8 mouse cellular contexts compared by ENCODE assay signal in the genomic region with DNA sequence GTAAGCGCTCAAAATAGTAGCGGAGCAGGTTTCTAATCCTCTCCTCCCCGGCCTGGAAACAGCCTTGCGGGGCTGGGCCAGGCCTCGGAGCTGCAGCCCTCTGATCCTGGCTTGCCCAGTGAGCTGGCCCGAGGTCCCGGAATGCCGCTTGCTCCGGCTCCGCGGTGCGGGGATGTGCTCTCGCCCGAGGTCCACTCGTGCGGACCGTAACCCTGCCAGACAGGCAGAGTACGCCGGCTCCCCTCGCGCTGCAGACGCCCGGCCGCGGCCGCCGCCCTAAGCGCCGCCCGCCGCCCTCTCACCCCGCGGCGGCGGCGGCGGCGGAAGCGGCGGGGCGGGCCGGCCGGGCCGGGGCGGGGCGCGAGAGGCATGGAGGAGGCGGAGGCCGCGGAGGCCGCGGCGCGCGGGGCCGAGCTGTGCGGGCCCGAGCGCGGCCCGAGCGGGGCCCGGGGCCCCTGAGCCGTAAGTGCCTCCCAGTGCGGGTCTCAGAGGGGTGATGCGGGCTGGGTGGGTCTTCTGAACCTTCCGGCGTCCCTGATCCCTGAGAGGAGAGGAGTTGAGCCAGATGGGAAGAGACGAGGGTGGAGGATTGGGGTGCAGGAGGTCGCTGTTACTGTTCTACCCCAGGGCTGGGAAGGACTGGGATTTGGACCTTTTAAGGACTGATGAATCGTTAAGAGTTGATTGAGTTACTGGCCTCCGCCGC. TPM values are rescaled to one million over a fixed set of nuclear protein-coding genes. Genes with fewer than 3 reads are reported as not detected.
A peak's percentile ranks its signal among the peaks of the same experiment; 100 is the strongest.
DNase-seq lines count a peak whose midpoint lies in the region; ATAC-seq and TF ChIP-seq lines count a peak whose summit lies in the region.

No protein-coding gene starts in this region.

- H3K9ac ChIP-seq in heart, adult 2 months (ENCODE audit: low read depth, low read length): peak overlapping the region; percentile 99
- H3K9ac ChIP-seq in liver, embryonic 16.5 days (ENCODE audit: low read depth, low read length): peak overlapping the region; percentile 85
- peak overlapping the region; percentile 92 for H3K9ac ChIP-seq in stomach, embryonic 16.5 days (ENCODE audit: low read length)

- peak; percentile 81 for TF ChIP-seq POLR2A in heart, adult 2 months (IDR thresholded peaks at IDR 0.05; ENCODE audit: insufficient read depth, low read depth, low read length)

- peak; percentile 97 for ATAC-seq in liver, embryonic 16.5 days (ENCODE audit: low read depth)
- peak; percentile 94 for ATAC-seq in stomach, embryonic 16.5 days (ENCODE audit: insufficient read depth, low FRiP score)

- peak overlapping the region; percentile 99 for H3ac ChIP-seq in C2C12 (ENCODE audit: control insufficient read depth, insufficient read length, low read depth)

- intact Hi-C loops in heart, adult 2 months (cut with DNase I): no loop called here

- TF ChIP-seq EP300 in heart, adult 2 months (IDR thresholded peaks at IDR 0.05; ENCODE audit: insufficient read depth, low read depth, low read length): no peak

- peaks cover 36% of the 10 kb centered on the region for H3K79me2 ChIP-seq in C2C12 (ENCODE audit: control insufficient read depth, insufficient read depth)
- H3K79me2 ChIP-seq in heart, adult 2 months (replicated peaks; ENCODE audit: control insufficient read depth, insufficient read depth, low read length): 0 out of 2 replicates have a peak, but pooled peaks cover 2% of the 10 kb centered on the region

- DNase-seq in adrenal gland, adult 8-10 months: peak; percentile 36
- peak; percentile 73 for DNase-seq in embryo, embryonic 9.5 days (ENCODE audit: extremely low spot score)
- peak; percentile 85 to 87 for DNase-seq in heart, adult 2 months
- DNase-seq in kidney, adult 11 months: peak; percentile 49
- DNase-seq in neural tube, embryonic 10.5 days (ENCODE audit: extremely low spot score, low spot score): peak; percentile 77

- H3K27ac ChIP-seq in heart, adult 2 months: peak overlapping the region; percentile 95
- H3K27ac ChIP-seq in liver, embryonic 16.5 days (ENCODE audit: low read length): peak overlapping the region; percentile 74
- H3K27ac ChIP-seq in stomach, embryonic 16.5 days (ENCODE audit: low read length): peak overlapping the region; percentile 87

- peaks cover 33% of the 10 kb centered on the region for H3K36me3 ChIP-seq in C2C12 (ENCODE audit: control insufficient read depth, insufficient read depth)
- H3K36me3 ChIP-seq in heart, adult 2 months (ENCODE audit: control insufficient read depth, insufficient read depth, low read length): no peaks in the 10 kb centered on the region
- no peaks in the 10 kb centered on the region; the same call in 1 of the 2 replicates for H3K36me3 ChIP-seq in liver, embryonic 16.5 days (ENCODE audit: control insufficient read depth, insufficient read depth)
- 0 out of 2 replicates have a peak, but pooled peaks cover 4% of the 10 kb centered on the region for H3K36me3 ChIP-seq in stomach, embryonic 16.5 days (ENCODE audit: control insufficient read depth, insufficient read depth, low read length)

- TF ChIP-seq CTCF in C2C12 (IDR thresholded peaks at IDR 0.05; ENCODE audit: control insufficient read depth, insufficient read depth, insufficient read length): no peak
- TF ChIP-seq CTCF in heart, adult 2 months (IDR thresholded peaks at IDR 0.05): no peak

- peak overlapping the region; percentile 57 for H3K4me3 ChIP-seq in C2C12 (ENCODE audit: insufficient read depth, poor library complexity, severe bottlenecking)
- peak overlapping the region; percentile 87 for H3K4me3 ChIP-seq in heart, adult 2 months
- peak overlapping the region; percentile 79 for H3K4me3 ChIP-seq in liver, embryonic 16.5 days (ENCODE audit: low read depth, low read length)
- H3K4me3 ChIP-seq in stomach, embryonic 16.5 days (replicated peaks; ENCODE audit: low read length): peak overlapping the region; percentile 77

- peaks cover 2% of the 10 kb centered on the region for H3K4me1 ChIP-seq in heart, adult 2 months (ENCODE audit: control insufficient read depth, insufficient read depth, low read length)
- H3K4me1 ChIP-seq in liver, embryonic 16.5 days (ENCODE audit: control insufficient read depth, low read depth, low read length): peaks cover 15% of the 10 kb centered on the region
- peaks cover 13% of the 10 kb centered on the region for H3K4me1 ChIP-seq in stomach, embryonic 16.5 days (ENCODE audit: control insufficient read depth, insufficient read depth, low read length)

- peak overlapping the region; percentile 97 for H3K4me2 ChIP-seq in liver, embryonic 16.5 days (ENCODE audit: low read depth, low read length)
- H3K4me2 ChIP-seq in stomach, embryonic 16.5 days (ENCODE audit: low read depth, low read length): peak overlapping the region; percentile 72

- no peaks in the 10 kb centered on the region for H3K27me3 ChIP-seq in C2C12 (ENCODE audit: control insufficient read depth, insufficient read depth, insufficient read length)
- H3K27me3 ChIP-seq in heart, adult 2 months (ENCODE audit: control insufficient read depth, insufficient read depth, low read length): no peaks in the 10 kb centered on the region
- 0 out of 2 replicates have a peak, but pooled peaks cover under 1% of the 10 kb centered on the region for H3K27me3 ChIP-seq in liver, embryonic 16.5 days (ENCODE audit: control insufficient read depth, insufficient read depth, low read depth, low read length)
- no peaks in the 10 kb centered on the region for H3K27me3 ChIP-seq in stomach, embryonic 16.5 days (ENCODE audit: control insufficient read depth, insufficient read depth, low read length)

- 5% methylated on average over 48 of the region's 73 CpGs for WGBS in heart, adult 2 months
- WGBS in liver, embryonic 16.5 days (ENCODE audit: insufficient replicate concordance): 1% methylated on average over 51 of the region's 73 CpGs
- WGBS in stomach, embryonic 16.5 days: under 1% methylated on average over 73 of the region's 73 CpGs

- H3K9me3 ChIP-seq in liver, embryonic 16.5 days (replicated peaks; ENCODE audit: control insufficient read depth, low read length): no peaks in the 10 kb centered on the region; the same call in 1 of the 2 replicates
- no peaks in the 10 kb centered on the region for H3K9me3 ChIP-seq in stomach, embryonic 16.5 days (replicated peaks; ENCODE audit: control insufficient read depth, low read length)

- H3K79me3 ChIP-seq in C2C12 (ENCODE audit: low read depth): peaks cover 13% of the 10 kb centered on the region

TF ChIP-seq in C2C12, 6 proteins besides CTCF, POLR2A, EP300 and RAD21:
- TF ChIP-seq MAX (IDR thresholded peaks at IDR 0.05) (peak; percentile 65), MYOD1 (IDR thresholded peaks at IDR 0.05; ENCODE audit: control insufficient read depth, insufficient read length, low read depth) (no peak), MYOG (IDR thresholded peaks at IDR 0.05; ENCODE audit: control insufficient read depth, extremely low read depth, insufficient read length) (no peak)
TF ChIP-seq in C2C12: peak in this region for 1.

RNA-seq across cellular contexts. Expression of a gene that starts 0.8 kb away (rescaled TPM):
- 1.4 TPM for polyA plus RNA-seq in C2C12 (2012; fragmentation: generic; extraction: Trizol)
- 10 to 100 TPM in 3 of 4 experiments, 1 to 10 TPM in 1; 8.3 to 14.0 (median 12.1) TPM for total RNA-seq in adrenal gland, adult 8-10 months (2022)
- 1 to 10 TPM; 4.5 to 5.4 TPM for total RNA-seq in heart, adult 2 months (2021)
- polyA plus RNA-seq in heart, adult 2 months (2012; rRNA removed): 2.0 and 2.9 TPM in 2 replicates
- 0.26 and 0.38 TPM in 2 replicates for polyA plus RNA-seq in liver, embryonic 16.5 days (2015; fragmentation: Nextera tagmentation; extraction: Ambion mirVana)
- 2.6 and 3.0 TPM in 2 replicates for polyA plus RNA-seq in stomach, embryonic 16.5 days (2015; fragmentation: Nextera tagmentation; extraction: Ambion mirVana)

RNA-seq across cellular contexts. Expression of a gene that starts 17.1 kb away (rescaled TPM):
- 0.02 TPM for polyA plus RNA-seq in C2C12 (2012; fragmentation: generic; extraction: Trizol)
- total RNA-seq in adrenal gland, adult 8-10 months (2022): not detected
- total RNA-seq in heart, adult 2 months (2021): not detected
- 4.9 TPM in 1 of 2 replicates, not detected in the other for polyA plus RNA-seq in heart, adult 2 months (2012; rRNA removed)
- polyA plus RNA-seq in liver, embryonic 16.5 days (2015; fragmentation: Nextera tagmentation; extraction: Ambion mirVana): 0.27 TPM in 1 of 2 replicates, not detected in the other
- 76.4 and 99.5 TPM in 2 replicates for polyA plus RNA-seq in stomach, embryonic 16.5 days (2015; fragmentation: Nextera tagmentation; extraction: Ambion mirVana)

RNA-seq across cellular contexts. Expression of a gene that starts 22.9 kb away (rescaled TPM):
- polyA plus RNA-seq in C2C12 (2012; fragmentation: generic; extraction: Trizol): not detected
- total RNA-seq in adrenal gland, adult 8-10 months (2022): not detected
- total RNA-seq in heart, adult 2 months (2021): not detected
- 0.45 TPM in 1 of 2 replicates, not detected in the other for polyA plus RNA-seq in heart, adult 2 months (2012; rRNA removed)
- not detected in 2 replicates for polyA plus RNA-seq in liver, embryonic 16.5 days (2015; fragmentation: Nextera tagmentation; extraction: Ambion mirVana)
- not detected in 2 replicates for polyA plus RNA-seq in stomach, embryonic 16.5 days (2015; fragmentation: Nextera tagmentation; extraction: Ambion mirVana)

RNA-seq across cellular contexts. Expression of a gene that starts 22.9 kb away (rescaled TPM):
- not detected for polyA plus RNA-seq in C2C12 (2012; fragmentation: generic; extraction: Trizol)
- total RNA-seq in adrenal gland, adult 8-10 months (2022): not detected
- under 1 TPM; 0.16 to 0.37 TPM for total RNA-seq in heart, adult 2 months (2021)
- polyA plus RNA-seq in heart, adult 2 months (2012; rRNA removed): not detected in 2 replicates
- not detected in 2 replicates for polyA plus RNA-seq in liver, embryonic 16.5 days (2015; fragmentation: Nextera tagmentation; extraction: Ambion mirVana)
- not detected in 2 replicates for polyA plus RNA-seq in stomach, embryonic 16.5 days (2015; fragmentation: Nextera tagmentation; extraction: Ambion mirVana)

RNA-seq across cellular contexts. Expression of a gene that starts 26.7 kb away (rescaled TPM):
- 60.4 TPM for polyA plus RNA-seq in C2C12 (2012; fragmentation: generic; extraction: Trizol)
- 10 to 100 TPM; 58.5 to 69.6 (median 62.9) TPM for total RNA-seq in adrenal gland, adult 8-10 months (2022)
- total RNA-seq in heart, adult 2 months (2021): 10 to 100 TPM; 52.7 to 59.5 TPM
- polyA plus RNA-seq in heart, adult 2 months (2012; rRNA removed): 44.4 and 65.2 TPM in 2 replicates
- 10.4 and 11.8 TPM in 2 replicates for polyA plus RNA-seq in liver, embryonic 16.5 days (2015; fragmentation: Nextera tagmentation; extraction: Ambion mirVana)
- 49.4 and 50.0 TPM in 2 replicates for polyA plus RNA-seq in stomach, embryonic 16.5 days (2015; fragmentation: Nextera tagmentation; extraction: Ambion mirVana)

Comparison
In these comparisons a context has a peak if more than half of its experiments do, and no peak if none do; other contexts are left out.
1. Peak in every context shown above with its lines: DNase-seq, ATAC-seq, H3K4me3 ChIP-seq and H3K27ac ChIP-seq.
2. DNase-seq: peak in every context shown above with its lines; median percentile 86 in heart, adult 2 months; 77 in neural tube, embryonic 10.5 days; 73 in embryo, embryonic 9.5 days; 49 in kidney, adult 11 months; 36 in adrenal gland, adult 8-10 months.
3. RNA of a gene that starts 17.1 kb away (polyA plus RNA-seq): 76.4 to 99.5 TPM in stomach, embryonic 16.5 days; 4.9 TPM in heart, adult 2 months, 0.27 TPM in liver, embryonic 16.5 days and 0.02 TPM in C2C12 (single experiment); every median in the first group is over 10 times any median in the second.